ENCODE assay signal across 25 mouse cellular contexts in the genomic region with DNA sequence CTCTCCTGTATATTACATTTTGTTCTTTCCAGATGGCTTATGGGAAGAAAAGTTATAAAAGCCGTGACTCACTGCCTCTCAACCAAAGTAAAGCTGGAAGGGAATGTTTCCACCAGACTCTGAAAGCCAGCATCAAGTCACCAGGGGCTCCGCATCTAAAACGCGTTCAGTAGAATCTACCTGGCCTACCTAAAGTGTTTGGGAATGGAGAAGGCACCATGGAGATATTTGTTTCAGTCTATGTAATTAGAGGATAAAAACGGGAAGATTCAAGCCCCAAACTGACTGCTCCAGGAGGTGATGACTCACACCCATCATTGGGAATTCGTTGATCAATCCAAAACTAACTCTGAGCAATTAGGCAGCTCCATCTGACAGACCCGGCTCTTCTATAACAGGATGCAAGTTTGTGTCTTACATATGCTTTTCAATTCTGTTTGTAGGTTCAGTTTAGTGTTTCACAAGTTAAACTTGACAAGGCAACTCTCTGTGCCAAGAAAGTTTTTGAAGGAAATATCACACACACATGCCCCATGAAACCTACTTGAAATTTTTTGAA.
"Had no signal": no experiment of that assay in that cellular context is flagged by ENCODE, and none has a peak within 500 bp of the region (broad histone marks: within the 10 kb centered on the region; RNA-seq: fewer than 3 reads in every experiment).

No protein-coding gene starts in this region.

- ATAC-seq: hindbrain, postnatal 0 days; intestine, embryonic 16.5 days; liver, postnatal 0 days had no signal

- H3K27ac ChIP-seq: heart, embryonic 13.5 days; heart, embryonic 15.5 days; hindbrain, embryonic 13.5 days; hindbrain, embryonic 15.5 days; hindbrain, postnatal 0 days; kidney, embryonic 15.5 days; kidney, postnatal 0 days; limb, embryonic 12.5 days; liver, embryonic 13.5 days; liver, embryonic 15.5 days had no signal

- H3K9ac ChIP-seq: heart, embryonic 13.5 days; heart, embryonic 15.5 days; hindbrain, embryonic 13.5 days; hindbrain, embryonic 15.5 days; kidney, embryonic 15.5 days; limb, embryonic 12.5 days; liver, embryonic 13.5 days; liver, embryonic 15.5 days; liver, postnatal 0 days had no signal

- H3K4me3 ChIP-seq: heart, embryonic 13.5 days; heart, embryonic 15.5 days; hindbrain, embryonic 13.5 days; hindbrain, embryonic 15.5 days; kidney, embryonic 15.5 days; limb, embryonic 12.5 days; liver, embryonic 13.5 days; liver, embryonic 15.5 days had no signal

- H3K9me3 ChIP-seq: heart, embryonic 13.5 days; heart, embryonic 15.5 days; hindbrain, embryonic 13.5 days; hindbrain, embryonic 15.5 days; kidney, embryonic 15.5 days; limb, embryonic 12.5 days; liver, embryonic 13.5 days; liver, embryonic 15.5 days had no signal

- H3K4me1 ChIP-seq: heart, embryonic 13.5 days; heart, embryonic 15.5 days; hindbrain, embryonic 13.5 days; hindbrain, embryonic 15.5 days; kidney, embryonic 15.5 days; limb, embryonic 12.5 days; liver, embryonic 13.5 days; liver, embryonic 15.5 days had no signal

- DNase-seq: gastrocnemius, postnatal 14 days; gastrocnemius, postnatal 36 days; heart, postnatal 14 days; heart, postnatal 36 days; kidney, adult 11 months; kidney, adult 2 months; kidney, adult 9 months; kidney, postnatal 14 days; kidney, postnatal 36 days; left cerebral cortex, postnatal 4 days; liver; liver, embryonic 13.5 days; liver, postnatal 0 days had no signal

- H3K27me3 ChIP-seq: heart, embryonic 13.5 days; heart, embryonic 15.5 days; hindbrain, embryonic 13.5 days; hindbrain, embryonic 15.5 days; kidney, embryonic 15.5 days; limb, embryonic 12.5 days; liver, embryonic 13.5 days; liver, embryonic 15.5 days had no signal

- H3K4me2 ChIP-seq: heart, embryonic 11.5 days; heart, embryonic 13.5 days; heart, embryonic 15.5 days; hindbrain, embryonic 13.5 days; hindbrain, embryonic 15.5 days; kidney, embryonic 15.5 days; limb, embryonic 12.5 days; liver, embryonic 11.5 days; liver, embryonic 13.5 days; liver, embryonic 15.5 days had no signal

- H3K36me3 ChIP-seq: heart, embryonic 13.5 days; heart, embryonic 15.5 days; hindbrain, embryonic 13.5 days; hindbrain, embryonic 15.5 days; kidney, embryonic 15.5 days; limb, embryonic 12.5 days; liver, embryonic 13.5 days; liver, embryonic 15.5 days had no signal
